Mouse (Mus musculus): ENCODE results near the gene Slc22a4. TPM values are rescaled to one million over a fixed set of nuclear protein-coding genes. Genes with fewer than 3 reads are reported as not detected.

The Slc22a4 gene
- total and polyA plus RNA-seq, 3 experiments, result 3.5 to 5.8 TPM; not detected in 1

GRCm38 (mm10) chr11:54058056-54058617, 30.2 kb upstream of the Slc22a4 start:
- DNase-seq (ENCODE audit: low read depth, low spot score), result no peak
- H3K27ac ChIP-seq (ENCODE audit: control insufficient read depth, low read depth, low read length), result no peak overlapping the region
- TF ChIP-seq CHD2 (IDR thresholded peaks at IDR 0.05; ENCODE audit: low read length), result no peak
- H3K4me1 ChIP-seq (ENCODE audit: control insufficient read depth in 1 of 2, insufficient read depth in 2 of 2, low read length in 2 of 2), result no peaks in the 10 kb centered on the region; a peak in 1 of 4 replicates
- no peak overlapping the region for H3K4me3 ChIP-seq (ENCODE audit: control insufficient read depth in 1 of 2, insufficient read depth in 1 of 2, low read depth in 2 of 2, low read length in 2 of 2)
- H3K79me2 ChIP-seq (ENCODE audit: control insufficient read depth, insufficient read depth, low read length, poor library complexity), result no peaks in the 10 kb centered on the region
- H3K27me3 ChIP-seq (ENCODE audit: control insufficient read depth in 1 of 2, insufficient read depth in 2 of 2, low read length in 2 of 2), result no peaks in the 10 kb centered on the region
- no peaks in the 10 kb centered on the region for H3K9me3 ChIP-seq (replicated peaks; ENCODE audit: insufficient read depth, low read length)
- no peaks in the 10 kb centered on the region; a peak in 1 of 4 replicates for H3K36me3 ChIP-seq (ENCODE audit: control insufficient read depth in 1 of 2, insufficient read depth in 2 of 2, low read length in 2 of 2)
- H3K9ac ChIP-seq (ENCODE audit: control insufficient read depth, low read depth, low read length, poor library complexity, severe bottlenecking), result no peak overlapping the region

DNA sequence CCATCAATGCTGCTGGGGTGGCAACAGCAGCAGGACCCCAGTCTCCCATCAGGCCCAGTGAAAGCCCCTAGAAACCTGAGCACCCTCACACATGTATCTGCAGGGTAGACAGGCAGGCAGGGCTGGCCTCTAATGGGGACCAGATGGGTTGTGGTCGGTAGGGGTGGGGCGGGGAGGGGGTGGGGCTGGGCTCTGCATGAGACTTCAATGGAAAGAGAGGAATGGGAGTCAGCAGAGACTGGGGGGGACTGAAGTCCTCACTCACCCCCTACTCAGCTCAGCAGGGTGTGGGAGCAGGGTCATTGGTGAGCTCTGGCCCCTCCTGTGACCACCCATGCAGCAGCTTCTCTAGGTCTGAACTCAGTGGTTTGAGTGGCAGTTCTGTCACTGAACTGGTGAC, 29.5 kb upstream of the Slc22a4 start:
- Histone ChIP-seq H3K79me2 (ENCODE audit: control insufficient read depth, insufficient read depth, low read length, poor library complexity) (no peaks in the 10 kb centered on the region), H3K36me3 (ENCODE audit: control insufficient read depth in 1 of 2, insufficient read depth in 2 of 2, low read length in 2 of 2) (no peaks in the 10 kb centered on the region; a peak in 2 of 4 replicates), H3K27ac (ENCODE audit: control insufficient read depth, low read depth, low read length) (no peak overlapping the region), H3K4me3 (ENCODE audit: control insufficient read depth in 1 of 2, insufficient read depth in 1 of 2, low read depth in 2 of 2, low read length in 2 of 2) (no peak overlapping the region), H3K9me3 (replicated peaks; ENCODE audit: insufficient read depth, low read length) (no peaks in the 10 kb centered on the region), H3K4me1 (ENCODE audit: control insufficient read depth in 1 of 2, insufficient read depth in 2 of 2, low read length in 2 of 2) (no peaks in the 10 kb centered on the region; a peak in 1 of 4 replicates), H3K9ac (ENCODE audit: control insufficient read depth, low read depth, low read length, poor library complexity, severe bottlenecking) (no peak overlapping the region), H3K27me3 (ENCODE audit: control insufficient read depth in 1 of 2, insufficient read depth in 2 of 2, low read length in 2 of 2) (no peaks in the 10 kb centered on the region)
- DNase-seq (ENCODE audit: low read depth, low spot score), result no peak
- TF ChIP-seq KAT2A (conservative IDR thresholded peaks at IDR 0.05; ENCODE audit: low read depth, low read length) (no peak), USF1 (IDR thresholded peaks at IDR 0.05; ENCODE audit: low read depth, low read length) (no peak)

- Histone ChIP-seq H3K27ac (ENCODE audit: control insufficient read depth, low read depth, low read length) (no peak overlapping the region), H3K27me3 (ENCODE audit: control insufficient read depth in 1 of 2, insufficient read depth in 2 of 2, low read length in 2 of 2) (no peaks in the 10 kb centered on the region), H3K79me2 (ENCODE audit: control insufficient read depth, insufficient read depth, low read length, poor library complexity) (no peaks in the 10 kb centered on the region), H3K4me1 (ENCODE audit: control insufficient read depth in 1 of 2, insufficient read depth in 2 of 2, low read length in 2 of 2) (no peaks in the 10 kb centered on the region; a peak in 1 of 4 replicates), H3K9me3 (replicated peaks; ENCODE audit: insufficient read depth, low read length) (no peaks in the 10 kb centered on the region), H3K36me3 (ENCODE audit: control insufficient read depth in 1 of 2, insufficient read depth in 2 of 2, low read length in 2 of 2) (no peaks in the 10 kb centered on the region; a peak in 2 of 4 replicates), H3K4me3 (ENCODE audit: control insufficient read depth in 1 of 2, insufficient read depth in 1 of 2, low read depth in 2 of 2, low read length in 2 of 2) (no peak overlapping the region), H3K9ac (ENCODE audit: control insufficient read depth, low read depth, low read length, poor library complexity, severe bottlenecking) (no peak overlapping the region)
- no peak for DNase-seq (ENCODE audit: low read depth, low spot score)
- TF ChIP-seq ELF1 (IDR thresholded peaks at IDR 0.05; ENCODE audit: low read depth, low read length), result no peak
- peak in 1 of 3 experiments; percentile 14; a peak in 1 of 6 replicates for TF ChIP-seq CTCF (IDR thresholded peaks at IDR 0.05 in 2 of 3, conservative IDR thresholded peaks at IDR 0.05 in 1 of 3; ENCODE audit: control insufficient read depth in 1 of 3, insufficient read depth in 1 of 3, low read depth in 2 of 3, low read length in 3 of 3, poor library complexity in 1 of 3, severe bottlenecking in 1 of 3)
Observed at GRCm38 (mm10) chr11:54056132-54056531, 28.2 kb upstream of the Slc22a4 start.

DNA sequence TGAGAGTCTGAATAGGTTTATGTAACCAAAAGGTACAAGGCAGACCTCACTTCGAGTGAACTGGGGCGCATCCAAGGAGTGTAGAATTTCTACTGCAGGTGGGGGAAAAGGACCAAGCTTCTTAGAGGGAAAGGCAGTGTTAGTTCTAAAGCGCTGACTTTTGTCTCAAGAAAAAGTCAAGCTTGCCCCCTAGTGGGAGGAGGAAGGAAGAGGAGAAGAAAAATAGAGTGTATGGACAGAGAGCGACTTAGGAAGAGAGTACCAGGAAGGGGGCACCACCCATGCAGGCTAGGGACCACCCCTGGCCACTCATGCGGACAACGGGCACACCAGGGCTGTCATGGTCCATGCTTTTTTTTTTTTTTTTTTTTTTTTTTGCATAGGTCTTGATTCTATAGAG, 26.4 kb upstream of the Slc22a4 start:
- no peaks in the 10 kb centered on the region for H3K9me3 ChIP-seq (replicated peaks; ENCODE audit: insufficient read depth, low read length)
- peak; percentile 83 for DNase-seq (ENCODE audit: low read depth, low spot score)
- no peak overlapping the region for H3K4me3 ChIP-seq (ENCODE audit: control insufficient read depth in 1 of 2, insufficient read depth in 1 of 2, low read depth in 2 of 2, low read length in 2 of 2)
- H3K27me3 ChIP-seq (ENCODE audit: control insufficient read depth in 1 of 2, insufficient read depth in 2 of 2, low read length in 2 of 2), result no peaks in the 10 kb centered on the region
- H3K9ac ChIP-seq (ENCODE audit: control insufficient read depth, low read depth, low read length, poor library complexity, severe bottlenecking), result no peak overlapping the region
- no peak overlapping the region for H3K27ac ChIP-seq (ENCODE audit: control insufficient read depth, low read depth, low read length)
- H3K79me2 ChIP-seq (ENCODE audit: control insufficient read depth, insufficient read depth, low read length, poor library complexity), result no peaks in the 10 kb centered on the region
- H3K4me1 ChIP-seq (ENCODE audit: control insufficient read depth in 1 of 2, insufficient read depth in 2 of 2, low read length in 2 of 2), result no peaks in the 10 kb centered on the region; a peak in 1 of 4 replicates
- H3K36me3 ChIP-seq (ENCODE audit: control insufficient read depth in 1 of 2, insufficient read depth in 2 of 2, low read length in 2 of 2), result no peaks in the 10 kb centered on the region; a peak in 2 of 4 replicates
- TF ChIP-seq POLR2AphosphoS2 (IDR thresholded peaks at IDR 0.05; ENCODE audit: low read length), result no peak
- TF ChIP-seq ZNF384 (IDR thresholded peaks at IDR 0.05; ENCODE audit: low read depth, low read length), result no peak
- no peak for TF ChIP-seq GATA1 (IDR thresholded peaks at IDR 0.05; ENCODE audit: low read depth, low read length)
- TF ChIP-seq SIN3A (IDR thresholded peaks at IDR 0.05; ENCODE audit: low read length), result no peak
- no peak for TF ChIP-seq ZKSCAN1 (IDR thresholded peaks at IDR 0.05; ENCODE audit: low read depth, low read length)
- TF ChIP-seq CHD2 (IDR thresholded peaks at IDR 0.05; ENCODE audit: low read length), result no peak
- TF ChIP-seq ZC3H11A (IDR thresholded peaks at IDR 0.05; ENCODE audit: low read depth, low read length), result peak; percentile 98
- no peak for TF ChIP-seq RCOR1 (IDR thresholded peaks at IDR 0.05; ENCODE audit: low read depth, low read length)
- TF ChIP-seq NRF1 (IDR thresholded peaks at IDR 0.05; ENCODE audit: insufficient read depth, low read depth, low read length, poor library complexity, severe bottlenecking), result no peak
- no peak for TF ChIP-seq MAX (IDR thresholded peaks at IDR 0.05; ENCODE audit: low read length)
- TF ChIP-seq NELFE (IDR thresholded peaks at IDR 0.05; ENCODE audit: low read depth, low read length), result no peak
- TF ChIP-seq KAT2A (conservative IDR thresholded peaks at IDR 0.05; ENCODE audit: low read depth, low read length), result no peak
- TF ChIP-seq USF1 (IDR thresholded peaks at IDR 0.05; ENCODE audit: low read depth, low read length), result no peak
- TF ChIP-seq BHLHE40 (IDR thresholded peaks at IDR 0.05; ENCODE audit: borderline replicate concordance, low read depth, low read length), result no peak
- no peak for TF ChIP-seq TCF12 (IDR thresholded peaks at IDR 0.05; ENCODE audit: low read depth, low read length)
- no peak for TF ChIP-seq TAL1 (IDR thresholded peaks at IDR 0.05; ENCODE audit: low read length)
- no peak for TF ChIP-seq MEF2A (IDR thresholded peaks at IDR 0.05; ENCODE audit: extremely low read depth, insufficient replicate concordance, low read depth, low read length, poor library complexity, severe bottlenecking)
- peak; percentile 95 for TF ChIP-seq RAD21 (IDR thresholded peaks at IDR 0.05; ENCODE audit: low read depth, low read length)
